Mouse (Mus musculus) CH12.LX (cell line): ENCODE measurements at regions not wholly inside any gene's neighbourhood (a gene's known extent, or its start where the extent isn't known, plus 50 kb on each side); places are given as distances from the start of the nearest gene placed in this dataset.

Source experiments
- DNase-seq: peaks from one replicate; pipeline ENCODE4 v3.0.0-alpha.2; 2013; ENCODE audit errors: extremely low read depth
- H3K27ac ChIP-seq: 2 replicates; pipeline ENCODE4 v1.5.1; 2012; ENCODE audit warnings: low read depth, mild to moderate bottlenecking, control low read depth, moderate library complexity; ENCODE audit not compliant: insufficient read depth
- H3K27me3 ChIP-seq: replicated peaks from 2 replicates; pipeline ENCODE3; 2012; ENCODE audit warnings: inconsistent platforms
- H3K36me3 ChIP-seq, 2 experiments: replicated peaks in 1 of 2; 2 replicates each; pipeline versions ENCODE3 to v1.6.1; 2012; ENCODE audit warnings: inconsistent platforms in 1 of 2, low read length in 1 of 2, mild to moderate bottlenecking in 1 of 2, mixed read lengths in 1 of 2, moderate library complexity in 1 of 2; ENCODE audit not compliant: control insufficient read depth in 1 of 2, insufficient read depth in 1 of 2
- H3K4me1 ChIP-seq, 2 experiments: 2 replicates each; pipeline ENCODE4 v1.6.1; 2012; ENCODE audit warnings: inconsistent platforms in 1 of 2, moderate library complexity in 1 of 2; ENCODE audit not compliant: insufficient read depth in 2 of 2, control insufficient read depth in 1 of 2
- H3K4me2 ChIP-seq: 2 replicates; pipeline ENCODE4 v1.6.1; 2012; ENCODE audit warnings: low read depth, mild to moderate bottlenecking, control low read depth; ENCODE audit not compliant: poor library complexity, insufficient read depth, severe bottlenecking
- H3K4me3 ChIP-seq, 3 experiments: fragments of 150-350 bp in 1 of 3; sonication (generic) in 1 of 3; replicated peaks in 1 of 3; 2 replicates each; pipeline versions ENCODE3 to v1.5.1; 2011 to 2012; ENCODE audit warnings: low read depth in 2 of 3, low read length in 2 of 3, mild to moderate bottlenecking in 2 of 3, moderate library complexity in 2 of 3, control low read depth in 1 of 3, improper control_type of control experiment in 1 of 3, inconsistent platforms in 1 of 3, mixed read lengths in 1 of 3; ENCODE audit not compliant: poor library complexity in 1 of 3
- H3K79me2 ChIP-seq: replicated peaks from 2 replicates; pipeline ENCODE4 v1.6.1; 2012; ENCODE audit warnings: mild to moderate bottlenecking, moderate library complexity; ENCODE audit not compliant: control insufficient read depth, poor library complexity, insufficient read depth, severe bottlenecking; ENCODE audit errors: extremely low read depth
- H3K9ac ChIP-seq: 2 replicates; pipeline ENCODE4 v1.6.1; 2012; ENCODE audit warnings: low read depth, mild to moderate bottlenecking, control low read depth, moderate library complexity; ENCODE audit not compliant: insufficient read depth
- H3K9me3 ChIP-seq: replicated peaks from 2 replicates; pipeline ENCODE3; 2012; ENCODE audit warnings: low read length, inconsistent platforms, mixed read lengths
- EP300 ChIP-seq: IDR thresholded peaks from 2 replicates; pipeline ENCODE4 v1.6.1; 2011; ENCODE audit warnings: low read length, improper control_type of control experiment
- GABPA ChIP-seq: IDR thresholded peaks from 2 replicates; pipeline ENCODE4 v1.6.1; 2012; ENCODE audit warnings: low read depth, low read length, improper control_type of control experiment, inconsistent platforms; ENCODE audit not compliant: insufficient replicate concordance
- IRF4 ChIP-seq: IDR thresholded peaks from 2 replicates; pipeline ENCODE4 v1.6.1; 2014; ENCODE audit warnings: low read depth, mild to moderate bottlenecking, inconsistent platforms, low read length, improper control_type of control experiment
- JUN ChIP-seq: IDR thresholded peaks from 2 replicates; pipeline ENCODE4 v1.6.1; 2011; ENCODE audit warnings: low read depth, mild to moderate bottlenecking, low read length, improper control_type of control experiment, moderate library complexity; ENCODE audit not compliant: insufficient read depth
- JUND ChIP-seq: conservative IDR thresholded peaks from 2 replicates; pipeline ENCODE4 v1.6.1; 2011; ENCODE audit warnings: low read depth, low read length, improper control_type of control experiment
- KAT2A ChIP-seq: IDR thresholded peaks from 2 replicates; pipeline ENCODE4 v1.6.1; 2012; ENCODE audit warnings: low read length, improper control_type of control experiment, inconsistent platforms; ENCODE audit not compliant: insufficient replicate concordance
- MAFK ChIP-seq: IDR thresholded peaks from 2 replicates; pipeline ENCODE4 v1.6.1; 2011; ENCODE audit warnings: low read length, improper control_type of control experiment; ENCODE audit not compliant: insufficient replicate concordance
- MXI1 ChIP-seq: IDR thresholded peaks from 2 replicates; pipeline ENCODE4 v1.6.1; 2011; ENCODE audit warnings: mild to moderate bottlenecking, low read depth, low read length, improper control_type of control experiment
- NELFE ChIP-seq: IDR thresholded peaks from 2 replicates; pipeline ENCODE4 v1.6.1; 2011; ENCODE audit warnings: low read depth, low read length, improper control_type of control experiment
- NRF1 ChIP-seq: IDR thresholded peaks from 2 replicates; pipeline ENCODE4 v1.6.1; 2014; ENCODE audit warnings: low read depth, mild to moderate bottlenecking, inconsistent platforms, low read length, improper control_type of control experiment, moderate library complexity
- RAD21 ChIP-seq: IDR thresholded peaks from 2 replicates; pipeline ENCODE4 v1.6.1; 2011; ENCODE audit warnings: low read depth, mild to moderate bottlenecking, low read length, improper control_type of control experiment, moderate library complexity
- UBTF ChIP-seq: IDR thresholded peaks from 2 replicates; pipeline ENCODE4 v1.6.1; 2012; ENCODE audit warnings: low read depth, mild to moderate bottlenecking, inconsistent platforms, low read length, improper control_type of control experiment, moderate library complexity
- USF1 ChIP-seq: IDR thresholded peaks from 2 replicates; pipeline ENCODE4 v1.6.1; 2014; ENCODE audit warnings: low read depth, mild to moderate bottlenecking, inconsistent platforms, low read length, improper control_type of control experiment
- ZKSCAN1 ChIP-seq: IDR thresholded peaks from 2 replicates; pipeline ENCODE4 v1.6.1; 2012; ENCODE audit warnings: low read depth, inconsistent platforms, low read length, improper control_type of control experiment, borderline replicate concordance
- ZMIZ1 ChIP-seq: IDR thresholded peaks from 2 replicates; pipeline ENCODE4 v1.6.1; 2012; ENCODE audit warnings: low read depth, mild to moderate bottlenecking, inconsistent platforms, low read length, improper control_type of control experiment
- ZNF384 ChIP-seq: IDR thresholded peaks from 2 replicates; pipeline ENCODE4 v1.6.1; 2012; ENCODE audit warnings: low read depth, low read length, improper control_type of control experiment, inconsistent platforms
- dilution Hi-C: fragments of 300-500 bp; cut with MboI; formaldehyde crosslinking; loops from 2 replicates; pipeline ENCODE4 v1.14.3; 2020; ENCODE audit warnings: low sequenced_read_pairs; ENCODE audit not compliant: extremely low pct_unique_long_range_greater_than_20kb, extremely low pct_ligation_motif_present
- in situ Hi-C: fragments of 300-500 bp; cut with MboI; formaldehyde crosslinking; loops from 3 replicates; pipeline ENCODE4 v1.14.3; 2019; ENCODE audit warnings: low sequenced_read_pairs, low pct_ligation_motif_present, low pct_unique_long_range_greater_than_20kb, mixed read lengths

DNA sequence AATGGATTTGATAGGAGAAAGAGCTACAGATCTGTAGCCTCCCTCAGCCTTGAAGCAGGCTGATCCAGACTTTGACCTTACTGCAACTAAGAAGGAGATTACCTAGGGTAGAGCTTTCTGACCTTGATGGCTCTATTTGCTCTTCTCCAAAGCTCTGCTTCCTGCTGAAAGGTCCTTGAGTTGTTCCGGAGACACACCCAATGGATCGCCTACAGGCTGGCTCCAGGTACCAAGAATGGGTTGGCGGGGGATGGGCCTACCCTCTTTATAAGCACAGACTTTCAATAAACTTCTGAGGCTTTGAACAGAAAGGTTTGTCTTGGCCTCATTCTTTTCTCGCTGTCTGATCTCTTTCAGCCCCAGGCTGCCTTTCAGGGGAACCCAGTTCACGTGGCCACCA is 901.0 kb downstream of the Cdh8 start:
- Histone ChIP-seq H3K4me1 (no peaks in the 10 kb centered on the region), H3K9me3 (peaks cover 4% of the 10 kb centered on the region), H3K36me3 (no peaks in the 10 kb centered on the region), H3K79me2 (no peaks in the 10 kb centered on the region)
- no peak for TF ChIP-seq USF1
- TF ChIP-seq, all 38 proteins: peak for 0
- no peaks in the 10 kb centered on the region for H3K27me3 ChIP-seq
- no peak overlapping the region for H3K4me2 ChIP-seq
- H3K9ac ChIP-seq = no peak overlapping the region
- DNase-seq = no peak
- in situ Hi-C loops = no loop called here
- H3K27ac ChIP-seq = no peak overlapping the region
- H3K4me3 ChIP-seq = no peak overlapping the region
- dilution Hi-C loops = no loop called here

DNA sequence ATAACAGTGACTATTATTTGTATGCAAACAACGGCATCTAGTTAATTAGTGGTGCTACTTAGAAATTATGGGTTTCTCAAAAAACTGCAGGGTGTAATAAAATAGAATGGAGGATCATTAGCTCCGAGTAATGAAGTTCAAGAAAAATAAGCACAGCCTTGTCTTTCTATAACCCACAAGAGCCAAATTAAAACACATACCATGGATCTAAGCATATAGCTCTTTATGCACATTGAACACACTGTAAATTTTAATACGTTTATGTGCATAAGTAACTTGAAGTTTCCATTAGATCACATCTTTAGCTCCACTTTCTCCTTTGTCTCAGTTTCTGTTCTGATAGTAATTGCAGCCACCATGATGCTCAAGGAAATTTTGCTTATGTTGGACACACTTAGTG is 919.5 kb downstream of the Cdh8 start:
- no peak overlapping the region for H3K4me3 ChIP-seq
- H3K79me2 ChIP-seq = no peaks in the 10 kb centered on the region
- in situ Hi-C loops (no loop called here), dilution Hi-C loops (no loop called here)
- H3K36me3 ChIP-seq = no peaks in the 10 kb centered on the region
- peaks cover 17% of the 10 kb centered on the region for H3K9me3 ChIP-seq
- H3K4me2 ChIP-seq = no peak overlapping the region
- no peak overlapping the region for H3K27ac ChIP-seq
- no peak for TF ChIP-seq MAFK
- TF ChIP-seq UBTF = no peak
- TF ChIP-seq ZKSCAN1 = no peak
- no peak for TF ChIP-seq IRF4
- TF ChIP-seq EP300 = no peak
- no peak for TF ChIP-seq RAD21
- no peak for TF ChIP-seq KAT2A
- TF ChIP-seq GABPA = no peak
- TF ChIP-seq NRF1 = no peak
- no peak for TF ChIP-seq NELFE
- no peak for TF ChIP-seq MXI1
- no peak for TF ChIP-seq JUN
- no peak for TF ChIP-seq ZNF384
- no peaks in the 10 kb centered on the region for H3K27me3 ChIP-seq
- DNase-seq = no peak
- no peaks in the 10 kb centered on the region for H3K4me1 ChIP-seq
- no peak overlapping the region for H3K9ac ChIP-seq

DNA sequence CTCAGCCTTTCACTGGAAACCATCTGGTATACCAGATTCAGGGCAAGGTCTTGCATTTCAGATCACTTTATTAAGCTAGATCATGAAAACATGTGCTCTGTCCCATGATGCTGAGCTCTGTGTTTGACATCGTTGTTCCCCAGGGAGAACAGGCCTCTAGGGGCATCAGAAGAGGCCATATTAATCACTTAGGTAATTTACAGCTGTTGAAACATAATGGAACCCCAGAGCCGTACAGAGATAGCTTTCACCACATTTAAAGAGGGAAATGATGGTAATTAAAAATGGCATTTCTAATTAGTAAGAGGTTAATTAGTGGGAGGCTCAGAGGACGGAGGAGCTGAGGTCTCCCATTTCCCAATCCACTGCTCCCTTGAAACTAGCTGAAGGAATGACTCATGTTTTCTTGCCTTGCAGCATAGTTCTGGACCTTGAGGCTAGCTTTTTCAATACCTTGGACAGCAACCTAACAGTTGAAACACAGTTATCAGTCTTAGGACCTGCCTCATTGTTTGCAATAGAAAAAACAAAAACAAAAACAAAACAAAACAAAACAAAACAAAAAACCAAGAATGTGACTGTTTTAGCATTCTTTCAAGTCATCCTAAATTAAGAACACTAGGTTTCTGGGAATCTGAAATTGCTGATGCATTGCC is 952.8 kb downstream of the Cdh8 start:
- Histone ChIP-seq H3K9me3 (peaks cover 20% of the 10 kb centered on the region), H3K27ac (no peak overlapping the region), H3K4me3 (no peak overlapping the region), H3K4me2 (no peak overlapping the region), H3K9ac (no peak overlapping the region), H3K79me2 (no peaks in the 10 kb centered on the region), H3K27me3 (no peaks in the 10 kb centered on the region), H3K4me1 (no peaks in the 10 kb centered on the region), H3K36me3 (no peaks in the 10 kb centered on the region)
- dilution Hi-C loops = no loop called here
- TF ChIP-seq ZMIZ1 (no peak), JUND (no peak)
- DNase-seq = no peak
- in situ Hi-C loops = no loop called here
